Mouse (Mus musculus): Measurements from ENCODE around the gene Minos1. TPM values are rescaled to one million over a fixed set of nuclear protein-coding genes. Genes with fewer than 3 reads are reported as not detected.

The Minos1 gene
- total RNA-seq, 2 experiments from 2014 or later, result 186 to 613 TPM

- ATAC-seq (replicated peaks; ENCODE audit: poor library complexity, severe bottlenecking), result no peak
These were observed 29.4 kb downstream of the Minos1 start for GRCm38 (mm10) chr4:139101546-139101945.

- no peak for ATAC-seq (replicated peaks; ENCODE audit: poor library complexity, severe bottlenecking)
These were observed 30.6 kb downstream of the Minos1 start for GRCm38 (mm10) chr4:139100326-139100725.

- ATAC-seq (replicated peaks; ENCODE audit: poor library complexity, severe bottlenecking), result no peak
These were observed 34.7 kb downstream of the Minos1 start for GRCm38 (mm10) chr4:139096201-139096600.

- ATAC-seq (replicated peaks; ENCODE audit: poor library complexity, severe bottlenecking), result no peak
These were observed 35.5 kb downstream of the Minos1 start for GRCm38 (mm10) chr4:139095406-139095805.

GRCm38 (mm10) chr4:139093196-139093530, 37.8 kb downstream of the Minos1 start:
- no peak for ATAC-seq (replicated peaks; ENCODE audit: poor library complexity, severe bottlenecking)

GRCm38 (mm10) chr4:139092356-139093195, 38.3 kb downstream of the Minos1 start, which contains the start of gene Nbl1:
Nbl1 (minus strand) TSS chr4:139092993.
- ATAC-seq (replicated peaks; ENCODE audit: poor library complexity, severe bottlenecking), result peak; percentile 47; the same call in 1 of the 2 replicates

GRCm38 (mm10) chr4:139091478-139092355, 39.2 kb downstream of the Minos1 start:
- no peak; the same call in 1 of the 2 replicates for ATAC-seq (replicated peaks; ENCODE audit: poor library complexity, severe bottlenecking)

GRCm38 (mm10) chr4:139091066-139091465, 39.8 kb downstream of the Minos1 start:
- ATAC-seq (replicated peaks; ENCODE audit: poor library complexity, severe bottlenecking), result no peak

- ATAC-seq (replicated peaks; ENCODE audit: poor library complexity, severe bottlenecking), result no peak
These were observed 40.5 kb downstream of the Minos1 start for GRCm38 (mm10) chr4:139090303-139090940.

- ATAC-seq (replicated peaks; ENCODE audit: poor library complexity, severe bottlenecking), result no peak
These were observed 41.8 kb downstream of the Minos1 start for GRCm38 (mm10) chr4:139088982-139089671.

GRCm38 (mm10) chr4:139086984-139087383, 43.9 kb downstream of the Minos1 start:
- no peak for ATAC-seq (replicated peaks; ENCODE audit: poor library complexity, severe bottlenecking)

- peak; percentile 54 for ATAC-seq (replicated peaks; ENCODE audit: poor library complexity, severe bottlenecking)
These were observed 44.9 kb downstream of the Minos1 start for GRCm38 (mm10) chr4:139086037-139086436.

- no peak for ATAC-seq (replicated peaks; ENCODE audit: poor library complexity, severe bottlenecking)
These were observed 45.6 kb downstream of the Minos1 start for GRCm38 (mm10) chr4:139085337-139085736.

- no peak for ATAC-seq (replicated peaks; ENCODE audit: poor library complexity, severe bottlenecking)
These were observed 47.9 kb downstream of the Minos1 start for GRCm38 (mm10) chr4:139082790-139083564.

GRCm38 (mm10) chr4:139081270-139081931, 49.5 kb downstream of the Minos1 start:
- ATAC-seq (replicated peaks; ENCODE audit: poor library complexity, severe bottlenecking), result no peak

GRCm38 (mm10) chr4:139080259-139080658, 50.7 kb downstream of the Minos1 start:
- ATAC-seq (replicated peaks; ENCODE audit: poor library complexity, severe bottlenecking), result no peak

GRCm38 (mm10) chr4:139079439-139079838, 51.5 kb downstream of the Minos1 start:
- ATAC-seq (replicated peaks; ENCODE audit: poor library complexity, severe bottlenecking), result no peak

- no peak; the same call in 1 of the 2 replicates for ATAC-seq (replicated peaks; ENCODE audit: poor library complexity, severe bottlenecking)
These were observed 52.2 kb downstream of the Minos1 start for GRCm38 (mm10) chr4:139078726-139079125.

- peak; percentile 50; the same call in 1 of the 2 replicates for ATAC-seq (replicated peaks; ENCODE audit: poor library complexity, severe bottlenecking)
These were observed 52.6 kb downstream of the Minos1 start for GRCm38 (mm10) chr4:139078313-139078712.
